Mouse (Mus musculus) adrenal gland, postnatal 4 days (tissue): ENCODE data around the gene Nectin1. TPM values are rescaled to one million over a fixed set of nuclear protein-coding genes. Genes with fewer than 3 reads are reported as not detected.

ENCODE experiments used
- DNase-seq, 2 experiments: peaks; one replicate each; pipeline ENCODE4 v3.0.0; 2021 to 2022; ENCODE audit warnings: low spot score in 2 of 2, mixed read lengths in 2 of 2
- total RNA-seq, 2 experiments: library from RNA; stranded (reverse); gene quantifications; 2 replicates each; pipeline ENCODE4 v1.2.3; 2021

The Nectin1 gene
- total RNA-seq, 2 experiments from 2014 or later, result 22.0 to 22.5 TPM

DNA sequence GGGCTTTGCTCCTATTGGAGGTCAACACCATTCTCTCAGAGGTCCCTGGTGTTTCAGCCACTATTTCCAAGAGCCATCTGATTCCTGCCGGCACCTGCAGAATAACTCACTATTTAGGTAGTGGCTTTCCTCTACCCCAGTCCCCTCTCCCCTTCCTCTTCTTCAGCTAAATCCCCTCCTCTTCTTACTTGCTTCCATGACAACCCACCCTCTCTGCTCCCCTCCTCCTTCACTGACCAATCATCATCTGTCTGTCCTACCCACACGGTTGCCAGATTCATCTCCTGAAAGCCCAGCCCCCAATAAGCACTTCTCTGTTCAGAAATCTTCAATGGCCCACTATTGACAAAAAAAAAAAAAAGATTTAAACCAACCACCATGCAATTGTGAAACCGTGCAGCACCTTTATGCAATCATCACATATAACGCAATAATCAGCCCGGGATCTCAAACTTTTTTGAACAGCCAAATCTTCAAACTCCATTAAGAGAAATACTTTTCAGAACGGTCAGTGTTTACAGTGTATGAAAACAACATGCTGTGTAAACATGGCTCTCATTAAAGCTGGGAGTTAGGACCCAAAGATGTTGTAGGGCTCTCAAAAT lies 5.2 kb upstream of the Nectin1 start:
- DNase-seq, result no peak

DNA sequence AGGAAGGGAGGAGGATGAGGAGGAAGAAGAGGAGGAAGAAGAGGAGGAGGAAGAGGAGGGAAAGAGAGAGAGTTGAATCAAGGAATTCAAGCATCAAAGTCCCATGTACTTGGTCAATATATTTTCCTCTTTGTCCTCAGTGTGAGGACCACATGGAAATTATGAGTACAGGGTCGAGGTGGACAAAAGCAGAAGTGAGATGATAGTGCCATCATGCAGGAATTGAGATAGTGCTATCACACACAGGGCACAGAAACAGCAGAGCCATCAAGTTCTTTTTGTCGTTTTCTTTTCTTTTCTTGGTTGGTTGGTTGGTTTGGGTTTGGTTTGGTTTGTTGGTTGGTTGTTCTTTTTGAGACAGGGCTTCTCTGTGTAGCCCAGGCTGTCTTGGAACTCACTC lies 2.5 kb upstream of the Nectin1 start:
- no peak for DNase-seq

DNA sequence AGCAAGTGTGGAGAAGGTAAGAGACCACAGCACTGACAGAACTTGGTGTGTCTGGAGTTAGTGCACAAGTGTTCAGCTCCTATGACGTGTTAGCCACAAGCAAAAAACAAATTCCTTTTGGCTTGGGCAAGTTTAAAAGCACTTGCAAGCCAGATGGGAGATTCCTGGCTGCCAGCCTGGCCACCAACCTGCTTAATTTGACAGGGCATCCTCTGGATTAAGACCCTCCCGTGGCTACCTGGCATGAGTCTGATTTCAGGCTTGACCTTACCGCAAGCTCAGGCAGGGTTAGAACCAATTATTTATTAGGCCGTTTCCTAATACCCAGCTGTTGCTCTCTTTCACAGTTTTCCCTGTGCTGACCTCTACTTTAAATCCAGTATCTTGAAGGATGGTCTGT lies 1.7 kb upstream of the Nectin1 start:
- no peak for DNase-seq

DNA sequence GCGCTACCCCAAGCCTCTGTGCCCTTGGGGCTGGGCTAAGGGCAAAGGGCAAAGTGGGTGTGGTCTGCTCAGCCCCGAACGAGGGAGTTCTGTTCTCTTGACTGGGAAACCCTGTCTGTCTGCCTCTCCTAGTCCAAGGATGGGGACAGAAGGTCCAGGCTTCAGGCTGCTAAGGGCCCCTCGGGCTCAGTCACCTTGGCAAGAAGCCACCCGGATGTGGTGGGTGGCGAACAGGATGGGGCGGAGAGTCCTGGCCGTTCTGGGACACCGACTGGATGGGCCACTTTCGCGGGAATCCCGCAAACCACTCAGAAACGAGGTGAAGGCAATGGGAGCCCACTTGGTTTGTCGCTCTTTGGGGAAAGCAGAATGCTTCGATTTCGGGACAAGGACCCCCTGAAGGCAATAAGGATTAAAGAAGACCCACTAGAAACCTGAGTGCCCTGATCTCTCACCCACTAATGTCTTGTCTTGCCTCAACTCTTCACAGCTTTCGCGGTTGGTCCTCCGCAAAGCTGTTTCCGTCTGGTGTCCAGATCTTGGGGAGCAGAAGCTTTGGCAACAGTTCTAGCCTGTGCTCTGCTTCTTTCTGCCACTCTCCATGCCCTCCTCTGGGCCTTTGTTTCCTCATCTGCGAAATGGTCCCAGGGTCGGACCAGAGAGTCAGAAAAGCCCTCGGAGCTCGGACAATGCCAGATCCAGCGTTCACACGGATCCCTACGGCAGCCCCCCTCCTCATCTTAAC lies 710 bp upstream of the Nectin1 start:
- peak; percentile 50 to 78 for DNase-seq

DNA sequence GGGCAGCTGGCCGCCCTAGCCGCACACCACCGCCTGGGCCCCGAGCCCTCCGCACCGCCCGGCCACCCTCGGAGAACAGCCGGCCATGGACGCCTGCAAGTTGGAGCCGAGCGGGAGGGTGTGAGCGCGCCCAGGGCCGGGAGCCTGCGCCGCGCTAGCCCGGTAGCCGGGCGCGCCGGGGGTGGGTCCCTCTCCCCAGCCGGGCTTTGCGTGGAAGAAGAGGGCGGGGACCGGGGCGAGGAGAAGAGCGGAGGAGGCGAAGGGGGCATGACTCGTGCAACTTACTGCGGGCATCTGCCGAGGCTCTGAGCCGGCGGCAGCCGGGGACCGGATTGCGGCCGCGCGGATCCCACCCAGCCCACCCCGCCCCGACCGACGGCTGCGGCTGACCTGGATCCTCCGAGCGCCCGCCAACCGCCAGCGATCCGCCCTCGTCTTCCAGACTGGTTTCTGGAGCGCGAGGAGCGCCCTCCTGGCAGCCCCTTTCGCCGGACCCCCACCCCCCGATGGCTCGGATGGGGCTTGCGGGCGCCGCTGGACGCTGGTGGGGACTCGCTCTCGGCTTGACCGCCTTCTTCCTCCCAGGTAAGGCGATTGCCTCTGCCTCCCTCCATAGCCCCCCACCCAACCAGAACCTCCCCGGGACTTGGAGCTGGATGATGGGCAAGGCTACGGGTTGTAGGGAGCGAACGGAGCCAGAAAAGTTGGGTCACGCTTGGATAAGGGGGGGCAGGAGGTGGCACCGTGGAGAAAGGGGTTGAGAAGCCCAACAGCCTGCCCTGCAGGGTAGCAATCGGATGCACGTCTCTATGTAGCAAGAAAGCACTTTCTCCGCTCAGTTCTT lies 576 bp downstream of the Nectin1 start:
- no peak for DNase-seq

DNA sequence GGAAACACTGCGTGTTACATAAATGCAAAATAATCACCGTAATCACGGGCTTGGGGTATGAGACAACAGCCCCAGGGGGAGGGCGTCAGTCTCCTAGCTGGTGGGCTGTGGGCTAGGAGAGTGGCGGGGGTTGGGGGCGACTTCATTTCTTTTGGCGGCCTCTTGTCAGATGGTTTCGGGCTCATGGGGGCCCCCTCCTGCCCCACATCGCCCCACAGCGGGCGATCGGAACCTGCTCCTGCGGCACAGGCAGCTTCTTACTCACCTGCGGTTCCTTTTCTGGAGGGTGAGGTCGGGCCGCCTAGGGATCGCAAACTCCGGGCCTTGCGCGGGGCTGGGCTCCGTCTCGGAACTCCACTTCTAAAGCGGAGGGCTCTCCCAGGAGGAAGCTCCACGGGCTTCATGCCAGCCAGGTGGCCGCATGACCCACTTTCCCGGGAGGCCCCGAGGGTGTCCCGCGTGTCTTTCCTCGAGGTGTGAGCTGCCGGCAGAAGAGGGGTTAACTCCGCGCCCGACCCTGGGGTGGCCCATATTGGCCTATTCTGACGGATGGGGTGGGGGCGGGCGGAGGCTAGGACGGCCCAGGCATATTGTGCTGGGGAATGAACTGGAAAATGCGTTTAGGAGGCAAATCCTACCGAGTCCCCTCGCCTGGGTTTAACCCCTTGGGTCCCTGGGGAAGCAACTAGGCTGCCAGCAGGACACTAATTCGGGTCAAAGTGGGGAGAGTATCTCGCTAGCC lies 1.4 kb downstream of the Nectin1 start:
- no peak for DNase-seq

DNA sequence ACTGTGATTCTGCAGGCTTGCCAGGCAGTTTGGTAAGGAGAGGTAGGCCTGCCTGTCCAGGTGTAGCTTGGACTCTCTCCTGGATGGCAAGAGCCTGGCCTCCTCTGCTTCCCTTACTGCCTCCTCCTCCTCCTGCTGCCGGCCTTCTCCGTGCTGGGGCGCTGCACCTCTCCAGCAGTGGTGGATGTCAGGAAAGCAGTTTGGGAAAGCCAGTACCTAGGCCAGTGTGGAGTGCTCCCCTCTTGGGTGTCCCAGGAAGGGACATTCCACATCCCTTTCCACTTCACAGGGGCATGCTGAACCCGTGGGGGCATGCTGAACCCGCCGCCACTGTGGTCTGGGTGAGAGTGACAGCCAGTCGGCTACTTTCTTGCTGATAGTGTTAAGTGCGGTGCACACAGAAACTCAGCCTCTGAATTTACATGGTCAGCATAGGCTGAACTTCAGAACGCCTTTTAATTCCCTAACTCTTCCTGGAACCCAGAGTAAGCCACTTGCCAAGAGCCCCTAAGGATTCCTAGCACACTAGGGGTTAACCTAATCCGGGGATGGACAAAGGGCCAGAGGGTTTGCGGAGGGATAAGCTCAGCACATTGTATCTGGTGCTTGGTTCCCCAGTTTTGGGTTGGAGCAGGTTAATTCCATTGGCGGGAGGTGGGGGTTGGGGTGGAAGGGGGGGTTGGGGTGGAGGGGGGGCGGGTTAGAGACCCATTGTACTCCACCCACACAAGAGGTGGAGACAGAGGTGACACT lies 2.3 kb downstream of the Nectin1 start:
- no peak for DNase-seq

DNA sequence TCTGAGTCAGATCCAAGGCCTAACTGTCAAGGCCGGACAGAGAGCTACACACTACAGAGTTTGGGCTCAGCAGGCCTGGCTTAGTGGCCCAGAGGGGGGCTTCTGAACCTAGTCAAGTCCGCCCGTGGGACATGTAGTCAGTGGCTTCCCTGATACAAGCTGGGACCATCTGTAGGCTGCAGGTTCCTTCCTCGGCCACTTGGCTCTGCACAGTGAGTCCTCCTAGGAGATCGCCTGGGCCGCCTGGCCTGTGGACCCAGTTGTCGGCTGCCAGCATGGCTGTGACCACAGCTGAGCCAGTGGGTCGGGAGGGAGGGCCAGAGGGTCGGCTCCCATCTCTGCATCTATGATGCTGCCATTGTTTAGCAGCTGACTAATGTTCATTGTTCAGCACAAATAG lies 3.9 kb downstream of the Nectin1 start:
- no peak for DNase-seq

DNA sequence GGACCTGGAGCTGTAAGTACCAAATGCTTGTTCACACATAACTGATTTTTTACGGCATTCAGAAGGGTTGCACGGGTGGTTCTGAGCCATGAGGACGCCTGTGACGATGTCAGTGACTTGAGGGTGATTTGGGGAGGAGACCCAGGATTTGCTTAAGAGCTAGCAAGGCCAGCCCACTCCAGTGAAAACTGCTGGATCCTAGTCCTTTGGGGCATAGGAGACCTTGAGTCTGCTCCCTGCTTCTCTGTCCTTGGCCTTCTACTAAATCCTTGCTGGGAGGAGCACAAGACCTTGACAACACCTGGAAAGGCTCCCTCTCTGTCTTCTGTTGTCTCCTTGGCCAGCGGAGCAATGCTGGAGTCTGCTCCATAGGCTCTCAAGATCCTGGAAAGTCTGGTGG lies 4.7 kb downstream of the Nectin1 start:
- DNase-seq, result no peak

DNA sequence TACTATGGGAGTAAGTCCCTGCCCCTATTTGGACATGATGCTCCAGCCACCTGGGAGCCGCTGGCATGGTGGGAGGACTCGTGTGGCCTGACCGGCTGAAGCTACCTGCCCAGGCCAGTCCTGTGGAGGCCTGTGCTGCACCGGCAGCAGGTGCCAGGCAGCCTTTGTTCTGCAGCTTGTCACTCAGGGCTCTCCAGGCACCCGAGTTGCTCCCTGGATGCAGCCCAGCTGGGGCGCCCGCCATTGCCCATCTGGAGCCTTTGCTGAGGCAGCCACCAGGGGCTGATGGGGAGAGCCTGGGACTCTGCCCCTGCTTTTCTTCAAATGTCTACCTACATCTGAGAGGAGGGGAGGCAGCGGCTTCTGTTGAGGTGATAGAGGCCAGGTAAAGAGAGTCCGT lies 6.3 kb downstream of the Nectin1 start:
- DNase-seq, result no peak

DNA sequence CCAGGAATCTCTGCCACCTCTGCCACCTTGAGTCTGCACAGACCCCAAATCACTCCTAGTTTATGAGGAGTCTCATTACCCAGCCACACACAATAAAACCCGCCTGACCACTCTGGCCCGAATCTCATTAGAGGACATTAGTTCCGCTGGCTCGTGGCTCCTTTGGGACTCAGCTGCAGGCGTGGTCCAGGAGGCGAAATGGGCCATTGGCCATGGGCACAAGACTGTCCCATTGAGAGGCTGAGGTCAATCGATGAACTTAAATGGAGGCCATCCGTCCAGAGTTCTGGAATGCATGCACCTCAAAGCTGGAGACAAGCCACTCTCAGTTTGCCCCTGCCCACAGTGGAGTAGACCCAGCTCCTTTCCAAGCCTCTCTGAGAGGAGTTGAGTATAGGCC lies 7.3 kb downstream of the Nectin1 start:
- DNase-seq, result no peak

DNA sequence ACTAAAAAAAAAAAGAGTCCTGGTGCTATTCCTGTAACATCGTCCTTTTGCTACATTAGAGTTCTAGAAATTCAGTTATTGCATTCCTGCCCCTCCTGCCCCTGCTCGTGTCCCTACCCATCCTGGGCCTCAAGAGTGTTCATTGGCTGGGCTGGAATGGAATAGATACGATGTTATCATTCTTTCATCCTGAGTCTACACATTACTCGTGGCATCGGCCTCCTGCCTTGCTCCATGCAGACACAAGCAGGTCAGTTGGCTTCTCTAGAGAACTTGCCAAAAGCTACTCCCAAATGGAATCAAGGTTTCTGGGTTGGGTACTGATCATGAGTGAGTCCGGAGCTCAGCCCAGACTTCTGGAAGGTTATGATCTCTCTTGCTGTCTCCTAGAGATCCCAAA lies 9.7 kb downstream of the Nectin1 start:
- DNase-seq, result no peak

DNA sequence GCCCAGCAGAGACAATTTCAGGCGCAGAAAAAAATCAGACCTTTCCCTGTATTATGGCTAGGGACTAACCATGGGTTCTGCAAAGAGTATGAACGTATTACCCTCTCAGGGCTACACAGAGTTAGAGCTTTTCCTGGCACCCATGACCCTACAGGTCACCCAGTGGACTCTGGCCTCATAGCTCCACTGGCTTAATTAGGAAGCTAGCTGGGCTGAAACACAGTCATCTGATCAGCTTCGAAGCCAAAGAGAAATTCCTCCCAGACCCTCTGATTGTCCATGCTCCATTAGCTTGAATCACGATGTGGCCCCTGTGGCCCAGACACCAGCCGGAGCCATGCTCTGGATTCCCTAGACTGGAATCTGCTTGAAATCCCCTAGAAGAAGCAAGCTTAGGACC lies 10.3 kb downstream of the Nectin1 start:
- no peak for DNase-seq

DNA sequence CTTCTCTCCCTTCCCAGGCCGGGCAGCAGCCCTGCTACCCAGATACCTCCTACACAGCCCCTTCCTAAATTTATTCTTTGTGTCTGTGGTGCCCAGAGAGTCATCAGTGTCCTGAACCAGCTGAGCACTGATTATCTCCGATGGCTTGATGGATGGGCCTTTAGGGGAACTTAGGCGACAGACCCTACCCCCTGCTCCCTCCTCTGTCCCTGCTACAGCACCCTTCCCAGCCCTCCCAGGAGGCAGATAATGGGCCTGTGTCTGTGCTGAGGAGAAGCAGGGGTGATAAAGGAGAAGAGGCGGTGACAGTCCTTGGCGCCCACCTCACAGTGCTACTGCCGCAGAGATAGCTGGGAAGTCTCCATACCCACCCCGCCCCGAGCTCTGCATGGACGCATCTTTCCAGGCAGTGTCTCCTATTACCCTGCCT lies 11.0 kb downstream of the Nectin1 start:
- no peak for DNase-seq

DNA sequence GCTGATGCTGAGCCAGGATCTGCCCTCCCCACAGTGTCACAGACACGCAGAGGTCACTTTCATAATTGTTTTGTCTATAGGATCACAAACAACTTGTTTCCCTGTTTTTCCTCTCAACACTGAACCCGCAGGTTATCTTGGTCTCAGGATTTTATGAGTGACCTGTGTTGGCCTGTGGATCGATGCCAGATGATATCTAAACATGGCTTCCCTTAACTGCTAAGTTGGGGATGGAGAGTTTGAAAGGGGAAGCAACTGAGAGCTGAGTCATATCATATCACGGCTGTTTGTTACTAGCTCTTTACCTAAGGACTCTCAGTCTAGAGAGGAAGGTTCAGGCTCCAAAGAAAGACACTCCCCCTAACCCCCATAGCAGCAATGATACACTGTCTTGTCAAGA lies 11.7 kb downstream of the Nectin1 start:
- DNase-seq, result no peak

DNA sequence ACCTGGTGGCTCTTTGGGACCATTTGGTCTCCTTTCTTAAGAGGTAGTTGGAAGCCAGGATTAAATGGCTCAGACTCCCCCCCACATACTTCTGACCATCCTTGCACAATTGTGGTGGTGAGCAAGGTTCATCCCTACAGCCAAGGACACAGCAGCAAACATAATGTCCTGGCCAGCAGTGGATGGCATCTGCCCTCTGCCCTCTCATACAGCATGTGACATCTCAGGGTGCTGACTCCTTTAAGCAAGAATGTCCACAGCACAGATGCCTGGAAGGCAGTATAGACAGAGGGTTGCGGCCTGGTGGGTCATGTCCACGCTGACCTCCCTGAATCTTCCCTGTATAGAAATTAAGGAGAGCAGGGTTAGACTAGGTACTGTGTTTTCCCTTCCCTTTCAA lies 12.1 kb downstream of the Nectin1 start:
- no peak for DNase-seq

DNA sequence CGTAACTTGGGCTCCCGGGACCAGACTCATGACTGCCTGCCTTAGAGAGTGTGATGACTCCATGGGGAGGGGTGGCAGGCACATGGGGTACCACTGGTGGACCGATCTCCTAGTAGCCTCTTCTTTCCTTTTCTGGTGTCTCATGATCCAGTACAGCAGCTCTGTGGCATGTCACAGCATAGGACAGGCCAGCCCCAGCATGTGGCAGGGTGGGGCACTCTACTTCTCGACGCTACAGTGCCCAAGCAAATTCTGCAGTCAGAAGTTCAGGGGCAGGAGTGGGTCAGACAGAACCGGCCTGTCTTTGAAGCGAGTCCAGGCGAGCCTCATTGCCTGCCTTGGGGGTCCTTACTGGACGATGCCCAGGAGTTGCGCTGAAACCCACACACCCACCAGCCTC lies 13.4 kb downstream of the Nectin1 start:
- no peak for DNase-seq

DNA sequence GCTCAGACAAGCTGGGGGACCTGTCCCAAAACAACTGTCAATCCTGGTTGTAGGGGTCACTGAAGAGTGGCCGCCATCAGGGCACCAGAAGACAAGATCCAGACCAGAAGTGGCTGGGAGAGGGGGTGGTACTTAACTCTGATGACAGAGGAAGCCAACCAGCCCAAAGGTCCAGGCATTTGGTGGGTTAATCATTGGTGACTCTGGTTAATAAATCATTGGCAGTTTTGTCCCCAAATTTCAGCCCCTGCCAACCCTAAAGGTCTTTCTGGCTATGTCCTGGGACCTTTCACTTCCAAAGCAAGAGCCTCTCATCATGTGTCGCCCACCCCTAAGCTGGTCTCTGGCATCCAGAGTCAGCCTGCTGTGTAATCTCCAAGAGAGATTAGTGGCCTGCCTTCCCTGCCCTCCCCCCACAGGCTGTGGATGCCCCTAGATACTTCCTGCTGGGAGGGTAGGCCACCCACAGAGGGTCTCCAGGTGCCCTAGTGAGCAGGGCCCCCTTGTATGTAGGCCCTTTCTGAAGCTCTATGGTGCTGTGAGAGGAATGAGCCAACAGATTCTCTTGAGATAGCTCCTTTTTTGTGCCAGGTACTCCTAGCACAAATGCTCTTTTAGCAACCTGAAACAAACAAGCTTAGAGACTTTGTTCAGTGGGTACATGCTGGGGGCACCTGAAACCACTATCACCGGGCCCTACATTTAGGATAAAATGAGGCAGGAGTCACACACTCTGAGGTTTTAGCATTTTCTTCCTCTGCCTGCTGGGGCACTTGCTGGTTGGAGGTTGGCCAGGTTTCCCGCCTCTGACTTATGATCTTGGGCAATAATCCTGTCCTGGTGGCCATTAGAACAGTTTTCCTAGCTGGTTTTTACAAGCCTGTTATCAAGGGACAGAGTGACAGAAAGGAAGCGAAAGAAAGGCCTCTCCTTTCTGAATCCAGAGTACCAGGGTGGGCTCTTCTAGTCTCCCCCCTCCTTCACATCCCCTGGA lies 14.5 kb downstream of the Nectin1 start:
- no peak for DNase-seq

DNA sequence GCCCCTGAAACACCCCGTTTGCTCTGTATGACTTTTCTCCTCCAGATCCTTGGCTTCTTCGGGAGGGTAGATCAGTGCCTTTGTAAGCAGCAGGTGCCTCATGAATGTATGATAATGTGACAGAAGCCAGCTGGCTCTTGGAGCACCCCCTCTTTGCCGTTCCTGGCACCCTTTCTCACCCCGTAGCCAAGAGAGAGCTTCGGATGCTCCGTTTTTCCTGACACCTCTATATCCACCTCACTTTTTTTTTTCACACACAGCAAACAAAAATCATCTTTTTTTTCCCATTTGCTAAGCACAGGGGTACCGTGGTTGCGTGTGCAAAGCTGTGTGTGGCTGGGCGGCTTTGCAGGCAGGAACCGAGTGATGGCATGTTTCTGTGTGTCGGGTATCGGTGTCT lies 16.3 kb downstream of the Nectin1 start:
- no peak for DNase-seq
